Mouse (Mus musculus): ENCODE data around the gene Lmbr1l. TPM values are rescaled to one million over a fixed set of nuclear protein-coding genes. Genes with fewer than 3 reads are reported as not detected.
"Not testable (repeated sequence)": the region's sequence is repeated elsewhere in the genome, so short reads cannot be mapped to it uniquely, and the experiment has no call there.

The Lmbr1l gene
- polyA plus RNA-seq, 1 experiment = 73.3 TPM

DNA sequence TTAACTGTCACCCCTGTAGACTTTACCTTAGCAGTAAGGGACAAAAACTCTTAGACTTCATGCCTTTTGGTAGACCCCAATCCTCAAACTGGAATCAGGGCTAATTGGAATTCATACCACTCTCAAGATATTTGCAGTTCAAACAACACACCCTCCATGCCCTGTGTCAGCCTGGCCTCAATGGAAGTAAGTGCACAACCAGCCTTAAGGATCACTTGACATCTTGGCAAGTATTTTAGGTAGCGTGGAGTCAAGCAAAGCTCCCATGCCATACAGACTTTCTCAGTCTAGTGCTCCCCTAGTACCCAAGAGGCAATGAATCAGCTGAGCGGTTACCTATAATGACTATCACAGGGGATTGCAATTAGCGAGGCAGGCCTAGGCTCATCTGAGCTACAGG lies 13.0 kb upstream of the Lmbr1l start:
- Histone ChIP-seq H3K27ac (ENCODE audit: control insufficient read depth, insufficient read depth, low read depth, low read length, poor library complexity) (no peak overlapping the region), H3K4me3 (replicated peaks; ENCODE audit: control insufficient read depth, low read depth, low read length) (no peak overlapping the region), H3K4me1 (ENCODE audit: control insufficient read depth, insufficient read depth, low read length) (peaks cover 2% of the 10 kb centered on the region)
- TF ChIP-seq POLR2A (IDR thresholded peaks at IDR 0.05; ENCODE audit: borderline replicate concordance, control insufficient read depth, low read depth, low read length) (no peak), CTCF (IDR thresholded peaks at IDR 0.05; ENCODE audit: control insufficient read depth, insufficient read depth, low read length) (no peak)
- 84% methylated on average over 3 of the region's 3 CpGs for WGBS

DNA sequence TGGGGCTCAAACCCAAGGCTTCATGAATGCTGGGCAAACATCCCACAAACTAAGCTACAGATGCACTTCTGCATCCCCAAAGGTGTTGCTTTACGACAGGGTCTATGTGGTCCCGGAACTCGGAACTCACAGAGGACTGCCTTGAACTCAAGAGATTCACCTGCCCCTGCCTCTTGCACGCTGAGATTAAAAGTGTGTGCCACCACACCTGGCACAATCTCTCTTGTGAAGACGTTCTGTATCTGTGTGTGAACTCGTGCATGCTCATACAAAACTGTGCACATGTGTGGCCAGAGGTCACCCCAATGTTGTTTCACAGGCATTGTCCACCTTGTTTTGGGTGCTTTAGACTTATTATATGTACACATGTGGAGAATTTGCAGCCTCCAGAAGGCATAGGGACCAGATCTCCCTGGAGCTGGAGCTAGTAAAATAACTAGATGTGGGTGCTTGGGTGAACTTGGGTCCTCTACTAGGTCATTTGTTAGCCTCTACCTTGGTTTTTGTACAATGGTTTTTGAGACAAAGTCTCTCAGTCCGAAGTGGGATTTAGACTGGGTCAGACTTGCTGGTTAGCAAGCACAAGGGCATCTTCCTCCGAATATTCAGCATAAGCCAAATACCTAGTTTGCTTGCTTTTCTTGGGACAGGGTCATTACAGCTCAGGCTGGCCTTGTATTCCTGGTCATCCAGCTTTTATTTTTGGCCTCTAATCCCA lies 12.1 kb upstream of the Lmbr1l start:
- H3K27ac ChIP-seq (ENCODE audit: control insufficient read depth, insufficient read depth, low read depth, low read length, poor library complexity) = no peak overlapping the region
- H3K4me1 ChIP-seq (ENCODE audit: control insufficient read depth, insufficient read depth, low read length) = peaks cover 2% of the 10 kb centered on the region
- H3K4me3 ChIP-seq (replicated peaks; ENCODE audit: control insufficient read depth, low read depth, low read length) = no peak overlapping the region
- WGBS = 60% methylated on average over 8 of the region's 8 CpGs
- TF ChIP-seq POLR2A (IDR thresholded peaks at IDR 0.05; ENCODE audit: borderline replicate concordance, control insufficient read depth, low read depth, low read length) = no peak
- no peak for TF ChIP-seq CTCF (IDR thresholded peaks at IDR 0.05; ENCODE audit: control insufficient read depth, insufficient read depth, low read length)

DNA sequence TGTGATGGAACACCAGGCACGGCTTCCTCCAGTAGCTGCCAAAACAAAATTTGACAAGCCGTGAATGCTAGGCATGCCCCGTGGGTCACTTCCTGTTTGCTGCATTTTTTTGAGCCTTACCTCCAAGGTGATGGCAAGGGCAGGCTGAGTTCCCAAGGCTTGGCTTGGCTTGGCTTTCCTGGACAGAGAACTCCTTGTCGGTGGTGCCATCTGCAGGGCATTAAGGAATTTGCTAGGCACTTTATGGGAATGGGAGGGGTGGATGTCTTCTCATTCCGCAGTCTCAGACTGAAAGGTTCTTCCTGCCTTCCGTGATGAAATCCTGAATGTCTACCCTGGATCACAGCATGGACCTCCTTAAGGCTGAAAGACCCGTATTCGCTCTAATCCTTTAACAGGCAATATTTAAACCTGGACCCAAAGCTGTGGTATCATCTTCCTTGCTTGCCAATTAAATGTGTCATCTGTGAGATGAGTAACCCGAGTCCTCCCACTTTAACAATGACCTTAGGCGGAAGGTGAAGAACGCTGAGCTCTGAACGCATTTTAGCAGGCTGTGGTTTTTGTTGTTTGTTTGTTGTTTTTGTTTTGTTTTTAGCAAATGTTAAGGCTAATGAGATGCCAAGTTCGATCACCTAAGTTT lies 10.7 kb upstream of the Lmbr1l start:
- Histone ChIP-seq H3K4me1 (ENCODE audit: control insufficient read depth, insufficient read depth, low read length) (peaks cover 2% of the 10 kb centered on the region), H3K4me3 (replicated peaks; ENCODE audit: control insufficient read depth, low read depth, low read length) (no peak overlapping the region), H3K27ac (ENCODE audit: control insufficient read depth, insufficient read depth, low read depth, low read length, poor library complexity) (no peak overlapping the region)
- WGBS = 27% methylated on average over 13 of the region's 13 CpGs
- peak; percentile 54; the same call in 1 of the 2 replicates for TF ChIP-seq CTCF (IDR thresholded peaks at IDR 0.05; ENCODE audit: control insufficient read depth, insufficient read depth, low read length)
- no peak for TF ChIP-seq POLR2A (IDR thresholded peaks at IDR 0.05; ENCODE audit: borderline replicate concordance, control insufficient read depth, low read depth, low read length)

DNA sequence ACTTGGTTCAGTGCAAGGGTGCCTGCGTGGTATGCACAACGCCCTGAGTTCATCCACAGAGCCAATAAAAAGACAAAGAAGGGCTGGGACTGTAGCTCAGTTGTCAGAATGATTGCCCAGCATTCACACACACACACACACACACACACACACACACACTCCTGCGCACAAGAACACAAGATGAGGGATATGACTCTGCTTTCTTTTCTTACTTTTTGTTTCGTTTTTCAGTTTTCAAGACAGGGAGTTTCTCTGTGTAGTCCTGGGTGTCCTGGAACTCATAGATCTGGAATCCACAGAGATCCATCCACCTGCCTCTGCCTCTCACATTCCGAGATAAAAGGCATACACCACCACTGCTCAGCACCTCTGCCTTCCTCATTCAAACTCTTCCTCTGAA lies 9.5 kb upstream of the Lmbr1l start:
- WGBS = 24% methylated on average over 5 of the region's 5 CpGs

DNA sequence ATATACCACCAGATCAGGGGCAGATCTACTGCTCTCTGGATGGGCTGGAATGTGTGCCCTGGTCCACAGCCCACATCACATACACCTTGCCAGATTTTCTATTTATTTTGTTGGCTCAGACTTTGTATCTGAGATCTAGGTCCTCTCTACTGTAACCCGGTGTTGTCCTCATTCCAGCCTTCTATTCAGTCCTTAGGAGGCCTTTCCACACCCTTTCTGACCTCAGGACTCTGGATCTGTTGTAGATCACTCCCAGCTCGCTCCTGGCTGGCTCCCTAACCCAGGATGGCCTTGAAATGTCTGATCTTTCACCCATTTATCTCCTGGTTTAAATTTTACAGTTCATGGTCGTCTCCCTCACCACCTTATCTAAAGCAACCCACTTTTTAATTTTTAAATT lies 6.7 kb upstream of the Lmbr1l start:
- TF ChIP-seq POLR2A (IDR thresholded peaks at IDR 0.05; ENCODE audit: borderline replicate concordance, control insufficient read depth, low read depth, low read length) (no peak), CTCF (IDR thresholded peaks at IDR 0.05; ENCODE audit: control insufficient read depth, insufficient read depth, low read length) (no peak)
- no peak overlapping the region for H3K4me3 ChIP-seq (replicated peaks; ENCODE audit: control insufficient read depth, low read depth, low read length)
- WGBS = 81% methylated on average over 3 of the region's 3 CpGs
- H3K27ac ChIP-seq (ENCODE audit: control insufficient read depth, insufficient read depth, low read depth, low read length, poor library complexity) = no peak overlapping the region
- peaks cover 2% of the 10 kb centered on the region for H3K4me1 ChIP-seq (ENCODE audit: control insufficient read depth, insufficient read depth, low read length)

More for the DNA sequence above, 9.5 kb upstream of the Lmbr1l start:
- peaks cover 2% of the 10 kb centered on the region for H3K4me1 ChIP-seq (ENCODE audit: control insufficient read depth, insufficient read depth, low read length)
- TF ChIP-seq CTCF (IDR thresholded peaks at IDR 0.05; ENCODE audit: control insufficient read depth, insufficient read depth, low read length) = no peak
- no peak for TF ChIP-seq POLR2A (IDR thresholded peaks at IDR 0.05; ENCODE audit: borderline replicate concordance, control insufficient read depth, low read depth, low read length)
- H3K27ac ChIP-seq (ENCODE audit: control insufficient read depth, insufficient read depth, low read depth, low read length, poor library complexity) = no peak overlapping the region
- peak overlapping the region; percentile 28 for H3K4me3 ChIP-seq (replicated peaks; ENCODE audit: control insufficient read depth, low read depth, low read length)

DNA sequence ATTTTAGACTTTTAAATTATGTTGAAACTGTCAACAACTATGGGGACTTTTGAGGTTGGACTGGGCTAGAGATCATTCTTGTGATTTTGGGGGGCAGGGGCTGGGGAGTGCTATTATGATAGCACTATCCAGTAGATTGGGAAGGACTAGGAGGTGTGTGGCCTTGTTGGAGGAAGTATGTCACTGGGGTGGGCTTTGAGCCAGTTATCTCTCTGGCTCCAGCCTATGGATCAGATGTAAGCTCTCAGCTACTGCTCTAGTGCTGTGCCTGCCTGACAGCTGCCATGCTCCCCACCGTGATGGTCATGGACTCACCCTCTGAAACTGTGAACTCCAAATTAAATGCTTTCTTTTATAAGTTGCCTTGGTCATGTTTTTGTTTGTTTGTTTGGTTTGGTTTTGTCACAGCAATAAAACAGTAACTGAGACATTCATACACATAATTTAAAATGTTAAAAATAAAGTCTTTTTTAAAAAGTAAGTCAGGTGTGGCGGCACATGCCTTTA lies 5.1 kb upstream of the Lmbr1l start:
- 75% methylated on average over 2 of the region's 2 CpGs for WGBS
- TF ChIP-seq CTCF (IDR thresholded peaks at IDR 0.05; ENCODE audit: control insufficient read depth, insufficient read depth, low read length) (no peak), POLR2A (IDR thresholded peaks at IDR 0.05; ENCODE audit: borderline replicate concordance, control insufficient read depth, low read depth, low read length) (no peak)
- Histone ChIP-seq H3K4me1 (ENCODE audit: control insufficient read depth, insufficient read depth, low read length) (peaks cover 2% of the 10 kb centered on the region), H3K27ac (ENCODE audit: control insufficient read depth, insufficient read depth, low read depth, low read length, poor library complexity) (no peak overlapping the region), H3K4me3 (replicated peaks; ENCODE audit: control insufficient read depth, low read depth, low read length) (no peak overlapping the region)

DNA sequence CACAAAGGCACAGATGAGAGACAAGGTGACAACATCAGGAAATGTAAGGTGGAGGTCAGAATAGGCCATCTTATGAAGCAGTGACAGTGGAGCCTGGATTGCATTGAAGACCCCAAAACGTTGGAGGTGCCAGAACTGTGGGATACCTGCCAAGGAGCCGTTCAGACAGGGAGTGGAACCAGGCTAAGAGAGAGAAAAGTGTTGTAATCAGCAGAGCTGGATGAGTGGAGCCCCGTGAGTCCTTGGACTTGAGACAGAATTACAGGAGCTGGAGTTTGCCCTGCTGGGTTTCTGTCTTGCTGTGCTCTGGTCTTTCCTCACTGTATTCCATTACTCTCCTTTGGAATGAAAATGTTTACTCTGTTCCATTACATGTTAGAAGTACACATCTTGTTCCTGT lies 4.5 kb upstream of the Lmbr1l start:
- Histone ChIP-seq H3K4me3 (replicated peaks; ENCODE audit: control insufficient read depth, low read depth, low read length) (no peak overlapping the region), H3K4me1 (ENCODE audit: control insufficient read depth, insufficient read depth, low read length) (no peaks in the 10 kb centered on the region; the same call in 1 of the 2 replicates), H3K27ac (ENCODE audit: control insufficient read depth, insufficient read depth, low read depth, low read length, poor library complexity) (no peak overlapping the region)
- 68% methylated on average over 3 of the region's 3 CpGs for WGBS
- TF ChIP-seq CTCF (IDR thresholded peaks at IDR 0.05; ENCODE audit: control insufficient read depth, insufficient read depth, low read length) (no peak), POLR2A (IDR thresholded peaks at IDR 0.05; ENCODE audit: borderline replicate concordance, control insufficient read depth, low read depth, low read length) (no peak)

DNA sequence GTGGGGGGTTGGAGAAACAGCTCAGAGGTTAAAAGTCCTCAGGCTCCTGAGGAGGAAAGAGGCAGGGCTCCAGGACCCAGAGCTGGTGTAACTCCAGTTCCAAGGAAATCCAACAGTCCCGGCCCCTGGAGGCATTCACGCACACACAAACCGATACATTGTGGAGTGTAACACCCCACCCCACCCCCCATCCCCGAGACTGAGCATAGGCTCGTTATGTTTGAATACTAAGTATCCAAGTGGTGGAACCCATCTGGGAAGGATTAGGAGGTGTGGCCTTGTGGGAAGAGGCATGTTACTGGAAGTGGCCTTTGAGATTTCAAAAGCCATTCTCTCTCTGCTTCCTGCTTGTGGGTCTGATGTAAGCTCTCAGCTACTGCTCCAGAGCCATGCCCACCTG lies 3.5 kb upstream of the Lmbr1l start:
- TF ChIP-seq CTCF (IDR thresholded peaks at IDR 0.05; ENCODE audit: control insufficient read depth, insufficient read depth, low read length) = no peak
- no peak for TF ChIP-seq POLR2A (IDR thresholded peaks at IDR 0.05; ENCODE audit: borderline replicate concordance, control insufficient read depth, low read depth, low read length)
- Histone ChIP-seq H3K4me3 (replicated peaks; ENCODE audit: control insufficient read depth, low read depth, low read length) (no peak overlapping the region), H3K27ac (ENCODE audit: control insufficient read depth, insufficient read depth, low read depth, low read length, poor library complexity) (no peak overlapping the region), H3K4me1 (ENCODE audit: control insufficient read depth, insufficient read depth, low read length) (no peaks in the 10 kb centered on the region)
- 91% methylated on average over 5 of the region's 5 CpGs for WGBS

DNA sequence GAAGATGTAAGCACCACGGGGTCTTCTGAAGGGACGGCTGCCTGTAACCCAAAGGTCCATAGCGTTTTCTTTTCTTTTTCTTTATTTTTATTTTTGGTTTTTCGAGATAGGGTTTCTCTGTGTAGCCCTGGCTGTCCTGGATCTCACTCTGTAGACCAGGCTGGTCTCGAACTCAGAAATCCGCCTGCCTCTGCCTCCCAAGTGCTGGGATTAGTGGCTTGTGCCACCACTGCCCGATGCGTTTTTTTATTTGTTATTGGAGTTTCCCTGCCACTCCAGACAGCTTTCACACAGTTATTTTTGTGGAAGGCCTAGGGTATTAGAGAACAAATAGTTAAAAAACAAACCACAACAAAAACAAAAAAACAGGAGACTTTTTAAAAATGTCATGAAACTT lies 466 bp upstream of the Lmbr1l start:
- Histone ChIP-seq H3K27ac (ENCODE audit: control insufficient read depth, insufficient read depth, low read depth, low read length, poor library complexity) (peak overlapping the region; percentile 7; the same call in 1 of the 2 replicates), H3K4me3 (replicated peaks; ENCODE audit: control insufficient read depth, low read depth, low read length) (peak overlapping the region; percentile 93)
- 10% methylated on average over 8 of the region's 8 CpGs for WGBS
- H3K4me1 ChIP-seq (ENCODE audit: control insufficient read depth, insufficient read depth, low read length) = not testable (repeated sequence)

All from bone marrow, adult 2 months (tissue).